Mouse (Mus musculus) testis, adult 2 months (tissue): Measurements from ENCODE around the gene Gm42372.

Source experiments
- CTCF ChIP-seq: fragments of 200-500 bp; IDR thresholded peaks from 2 replicates; pipeline ENCODE4 v1.5.1; 2012; ENCODE audit warnings: low read depth, mild to moderate bottlenecking, inconsistent platforms, low read length, moderate library complexity; ENCODE audit not compliant: control insufficient read depth, insufficient read depth, insufficient replicate concordance
- POLR2A ChIP-seq: fragments of 200-500 bp; IDR thresholded peaks from 2 replicates; pipeline ENCODE4 v1.6.1; 2012; ENCODE audit warnings: low read depth, mild to moderate bottlenecking, inconsistent platforms, low read length, moderate library complexity; ENCODE audit not compliant: control insufficient read depth

DNA sequence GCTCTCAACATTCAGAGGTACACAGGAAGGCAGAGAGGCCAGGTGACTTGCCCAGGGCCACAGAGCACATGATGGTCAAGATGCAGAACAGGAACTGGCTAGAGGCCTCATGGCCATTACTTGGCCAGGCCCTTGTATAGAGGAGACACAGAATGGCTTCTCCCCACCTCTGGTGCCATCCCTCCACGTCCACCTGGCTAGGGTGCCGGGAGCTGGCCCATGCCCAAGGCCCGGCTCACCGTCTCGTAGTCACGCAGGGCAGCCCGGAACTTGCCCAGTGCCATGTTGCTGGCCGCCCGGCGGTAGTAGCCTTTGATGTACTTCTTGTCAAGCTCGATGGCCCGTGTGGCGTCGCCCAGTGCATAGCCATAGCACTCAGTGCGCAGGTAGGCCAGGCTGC, 39.3 kb downstream of the Gm42372 start:
- TF ChIP-seq CTCF = no peak
- TF ChIP-seq POLR2A = no peak
